Mouse (Mus musculus) bone marrow, adult 2 months (tissue): ENCODE measurements around the gene Pid1.

Experiments used
- CTCF ChIP-seq: fragments of 200-500 bp; IDR thresholded peaks from 2 replicates; pipeline ENCODE4 v1.5.1; 2011; ENCODE audit warnings: low read length, control low read depth; ENCODE audit not compliant: control insufficient read depth, insufficient read depth
- POLR2A ChIP-seq: fragments of 200-500 bp; IDR thresholded peaks from 2 replicates; pipeline ENCODE4 v1.6.1; 2011; ENCODE audit warnings: low read depth, mild to moderate bottlenecking, control low read depth, low read length, borderline replicate concordance; ENCODE audit not compliant: control insufficient read depth

DNA sequence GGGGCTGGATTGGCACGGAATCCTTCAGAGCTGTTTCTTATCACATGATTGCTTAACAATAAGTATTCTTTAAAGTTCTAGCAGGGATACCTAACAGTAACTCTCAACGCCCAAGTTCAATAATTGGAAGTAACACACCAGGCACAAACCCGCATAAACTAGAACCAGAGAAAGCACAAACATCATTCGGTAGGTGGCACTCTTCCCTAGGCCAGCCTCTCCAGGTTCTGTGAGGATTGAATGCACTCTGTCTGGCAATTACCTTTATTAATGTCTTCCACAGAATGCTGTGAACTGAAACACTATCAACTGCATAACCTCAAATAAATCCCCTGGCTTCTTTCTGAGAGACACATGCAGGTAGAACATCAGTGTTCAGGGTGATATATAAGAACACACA lies 235.5 kb downstream of the Pid1 start:
- no peak for TF ChIP-seq POLR2A
- TF ChIP-seq CTCF: no peak
